Mouse (Mus musculus) layer of hippocampus, postnatal 10 days (tissue): Measurements from ENCODE around the gene Gucy2g. TPM values are rescaled to one million over a fixed set of nuclear protein-coding genes. Genes with fewer than 3 reads are reported as not detected.

Experiments
- DNase-seq, 2 experiments: peaks; one replicate each; pipeline ENCODE4 v3.0.0; 2021; ENCODE audit warnings: low spot score in 2 of 2
- total RNA-seq, 2 experiments: library from RNA; stranded (reverse); gene quantifications; 2 replicates each; pipeline ENCODE4 v1.2.3; 2021

Gene Gucy2g
- total RNA-seq, 2 experiments from 2014 or later: 0.38 to 0.59 TPM

DNA sequence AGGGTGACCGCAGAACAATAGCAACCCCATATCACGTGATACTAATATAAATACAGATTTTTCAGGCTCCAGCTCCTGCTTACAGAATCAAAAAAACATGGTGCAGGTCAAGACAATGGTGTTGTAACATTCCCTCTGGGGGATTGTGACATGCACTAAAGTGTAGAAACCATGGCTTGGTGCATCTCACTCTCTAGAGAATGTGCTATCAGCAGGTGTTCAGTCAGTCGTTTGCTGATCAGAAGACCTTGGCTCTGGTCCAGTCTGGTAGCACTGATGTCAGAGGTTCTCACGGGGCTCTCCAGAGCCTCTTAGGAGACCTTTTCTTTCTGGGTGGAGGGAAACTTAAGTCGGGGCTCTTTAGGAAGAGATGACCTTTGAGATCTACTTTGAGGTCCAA lies 9.4 kb upstream of the Gucy2g start:
- DNase-seq: no peak

DNA sequence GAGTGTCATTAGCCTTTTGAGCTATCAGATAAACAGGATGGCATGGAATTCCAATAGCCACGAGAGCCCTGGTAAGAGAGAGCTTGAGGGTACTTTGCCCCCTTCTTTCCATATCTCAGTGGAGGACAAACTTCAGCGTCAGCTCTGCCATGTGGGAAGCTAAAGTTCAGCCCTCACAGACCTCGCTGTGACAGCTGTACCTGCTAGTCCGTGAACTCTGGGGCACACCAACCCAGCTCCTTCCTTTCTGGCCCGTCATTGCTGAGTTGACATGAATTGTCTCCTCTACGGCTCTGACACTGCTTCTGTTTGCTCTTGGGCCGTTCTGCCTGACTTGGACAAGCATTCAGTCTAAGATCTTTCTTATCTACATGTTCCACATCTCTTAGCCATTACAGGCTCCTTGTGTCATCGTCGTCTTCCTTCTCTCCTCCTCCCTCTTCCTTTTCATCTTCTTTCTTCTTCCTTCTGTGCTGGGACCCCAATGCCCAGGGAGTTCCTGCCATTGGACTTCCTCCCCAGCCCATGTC lies 7.0 kb upstream of the Gucy2g start:
- DNase-seq: no peak

DNA sequence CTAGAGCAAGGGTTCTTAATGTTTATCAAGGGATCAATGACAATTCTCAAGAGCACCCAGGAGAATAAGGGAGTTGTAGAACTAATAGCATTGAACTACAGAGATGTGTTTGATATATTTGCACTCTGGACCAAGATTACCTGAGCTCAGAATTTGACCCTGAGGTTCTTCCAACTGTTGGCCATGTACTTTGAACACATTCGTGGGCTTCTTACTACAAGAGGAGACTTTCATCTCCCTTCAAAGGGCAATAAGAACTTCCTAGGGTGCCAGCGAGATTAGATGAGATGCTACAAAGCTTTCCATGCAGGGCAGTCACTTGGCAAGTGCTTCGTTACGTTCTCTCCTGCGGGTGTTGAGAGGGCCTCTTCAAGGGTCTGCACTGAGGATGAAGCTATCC lies 6.5 kb upstream of the Gucy2g start:
- DNase-seq: no peak

DNA sequence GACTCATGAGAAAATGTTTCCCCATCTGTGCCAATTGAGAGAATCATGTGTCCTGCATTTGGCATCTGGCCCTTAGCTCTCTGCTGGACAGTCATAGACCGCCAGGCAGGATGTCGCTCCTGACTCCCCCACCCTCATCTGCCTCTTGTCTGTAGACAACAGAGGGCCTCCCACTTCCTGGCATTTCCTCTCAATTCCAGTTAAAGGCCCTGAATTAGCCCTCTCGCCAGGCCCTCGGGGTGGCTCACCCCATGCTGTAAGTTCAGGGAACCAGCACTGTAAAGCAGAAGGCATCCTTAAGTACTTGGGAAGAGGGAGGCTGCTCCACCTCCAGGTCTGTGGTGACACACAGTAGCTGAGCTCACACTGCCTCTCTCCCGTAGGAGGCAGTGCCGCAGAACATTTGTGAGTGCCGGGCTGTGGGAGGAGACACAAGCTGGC lies 3.8 kb upstream of the Gucy2g start:
- peak; percentile 13 to 27 for DNase-seq

DNA sequence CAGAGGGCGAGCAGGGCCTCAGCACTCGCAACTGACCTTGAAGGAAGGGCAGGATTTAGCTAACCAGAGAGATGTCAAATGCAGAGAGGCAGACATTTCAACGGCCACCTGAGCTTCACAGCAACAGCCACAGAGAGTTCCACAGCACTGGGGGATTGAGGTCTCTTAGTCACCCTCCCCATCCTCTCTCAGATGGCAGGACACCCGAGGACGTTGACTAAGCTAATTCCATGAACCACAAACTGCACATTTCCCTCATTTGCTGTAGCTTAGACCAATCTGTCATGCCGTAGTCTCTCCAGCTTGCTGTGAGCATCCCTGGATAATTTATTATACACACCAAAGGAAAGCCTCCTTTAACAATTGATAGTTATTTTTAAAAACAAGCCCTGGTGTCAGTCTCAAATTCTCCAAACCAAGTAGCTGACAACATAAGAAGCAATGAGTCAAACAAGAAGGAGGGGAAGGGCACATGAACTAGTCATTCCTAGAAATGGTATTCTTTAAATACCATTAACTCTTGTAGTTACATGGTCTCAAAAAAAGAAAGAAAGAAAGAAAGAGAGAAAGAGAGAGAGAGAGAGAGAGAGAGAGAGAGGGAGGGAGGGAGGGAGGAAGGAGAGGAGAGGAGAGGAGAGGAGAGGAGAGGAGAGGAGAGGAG lies 1.1 kb downstream of the Gucy2g start:
- no peak for DNase-seq

DNA sequence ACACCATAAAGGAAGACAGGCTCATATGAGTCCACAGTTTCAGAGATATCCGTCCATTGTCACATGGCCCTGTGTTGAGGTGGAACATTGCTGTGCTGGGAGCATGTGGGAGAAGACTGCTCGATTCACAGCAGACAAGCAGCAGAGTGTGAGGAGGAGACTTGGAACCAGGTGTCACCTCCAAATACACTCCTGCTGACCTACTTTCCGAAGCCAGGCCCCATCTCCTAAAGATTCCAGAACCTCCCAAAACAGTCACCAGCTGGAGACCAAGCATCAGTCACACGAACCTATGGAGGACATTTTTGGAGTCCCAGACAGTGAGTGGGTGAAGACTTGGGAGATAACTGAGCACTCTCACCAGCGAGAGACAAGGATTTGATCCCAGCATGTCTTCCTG lies 4.5 kb downstream of the Gucy2g start:
- no peak for DNase-seq

DNA sequence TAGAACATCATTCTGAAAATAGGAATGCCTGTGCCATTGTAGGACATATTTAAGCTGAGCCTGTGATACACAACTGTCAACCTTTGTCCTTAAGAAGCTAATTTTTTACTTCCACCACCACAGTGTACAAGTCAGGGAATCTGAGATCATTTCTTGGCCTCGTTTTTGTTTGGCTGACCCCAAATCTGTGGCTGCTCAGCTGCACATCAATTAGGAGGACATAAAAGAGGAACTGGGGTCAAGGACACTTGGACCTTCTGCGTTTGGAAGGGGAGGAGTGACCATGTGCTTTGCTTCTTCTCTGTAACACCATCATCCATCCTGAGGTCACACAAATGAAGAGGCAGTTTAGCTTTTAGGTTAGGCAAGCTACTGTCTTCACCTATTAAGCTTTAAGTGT lies 5.0 kb downstream of the Gucy2g start:
- DNase-seq: no peak

DNA sequence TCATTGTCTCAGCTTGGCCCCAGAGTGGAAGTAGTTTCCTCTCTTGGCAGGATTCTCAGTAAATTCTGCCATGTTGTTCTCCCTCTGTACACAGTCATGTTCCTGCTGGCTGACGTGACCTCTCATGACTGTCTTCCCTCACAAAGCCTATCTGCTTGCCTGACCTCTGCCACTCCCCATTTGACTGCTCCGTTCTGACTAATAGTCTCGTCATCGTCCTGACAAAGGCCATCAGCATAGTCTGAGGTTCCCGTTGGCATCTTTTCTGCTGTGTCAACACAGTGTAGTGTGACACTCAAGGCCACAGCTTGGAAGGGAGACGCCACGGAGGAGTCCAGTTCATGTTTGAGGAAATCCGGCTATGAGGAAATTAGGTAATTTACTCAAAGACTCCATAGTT lies 8.9 kb downstream of the Gucy2g start:
- no peak for DNase-seq

DNA sequence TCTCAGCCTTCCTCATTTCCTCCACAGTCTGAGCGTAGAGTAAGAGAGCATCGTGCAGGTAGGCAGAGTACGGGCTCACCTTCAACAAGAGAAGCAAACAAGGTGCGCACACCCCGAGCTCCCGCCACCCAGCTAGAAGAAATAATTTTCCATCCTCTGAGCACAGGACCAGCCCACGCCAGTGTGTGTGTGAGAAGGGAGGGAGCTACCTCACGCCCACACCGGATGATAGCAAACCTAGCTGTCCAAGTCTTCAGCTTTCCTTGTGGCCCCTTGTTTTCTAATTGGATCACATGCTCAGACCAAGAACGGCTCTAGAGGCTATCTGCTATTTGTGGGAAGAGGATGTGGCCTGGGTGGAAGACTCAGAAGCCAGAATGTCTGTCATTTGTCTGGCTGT lies 10.0 kb downstream of the Gucy2g start:
- DNase-seq: no peak

DNA sequence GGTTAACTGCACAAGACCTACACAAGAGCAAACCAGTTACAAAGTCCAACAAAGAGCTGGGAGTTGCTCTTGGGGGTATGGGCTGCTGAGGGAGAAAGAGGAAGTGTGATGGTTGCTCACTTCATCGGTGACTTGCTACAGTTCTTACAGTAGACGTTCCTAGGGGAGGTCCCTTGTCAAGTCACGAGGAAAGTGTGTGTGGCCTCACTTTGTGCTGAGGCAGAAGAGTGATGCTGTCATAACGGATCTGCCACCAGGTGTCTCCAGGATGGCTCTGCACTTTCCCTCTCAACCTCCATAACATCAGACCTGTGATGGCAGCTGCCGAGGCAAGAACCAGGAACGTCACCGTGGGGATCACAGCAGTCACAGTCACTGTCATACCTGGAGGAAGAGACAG lies 13.9 kb downstream of the Gucy2g start:
- no peak for DNase-seq

DNA sequence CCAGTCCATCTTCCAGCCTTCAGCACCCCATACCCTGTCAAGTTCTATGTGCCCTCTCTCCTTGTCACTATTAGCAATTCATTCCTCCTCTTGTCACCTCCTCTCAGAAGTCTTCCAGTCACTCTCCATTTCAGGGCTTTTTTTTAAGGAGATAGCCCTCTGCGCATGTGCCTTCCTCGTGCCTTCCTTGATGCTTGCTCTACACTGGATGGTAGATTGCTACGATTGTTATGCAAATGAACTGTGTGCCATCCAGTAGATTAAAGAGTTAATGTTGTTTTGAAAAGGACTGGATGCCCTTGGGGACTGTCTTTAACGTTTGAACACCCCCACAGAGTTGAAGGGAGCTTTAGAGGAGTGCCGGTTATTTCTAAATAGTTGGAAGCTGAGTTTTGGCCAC lies 14.4 kb downstream of the Gucy2g start:
- no peak for DNase-seq

DNA sequence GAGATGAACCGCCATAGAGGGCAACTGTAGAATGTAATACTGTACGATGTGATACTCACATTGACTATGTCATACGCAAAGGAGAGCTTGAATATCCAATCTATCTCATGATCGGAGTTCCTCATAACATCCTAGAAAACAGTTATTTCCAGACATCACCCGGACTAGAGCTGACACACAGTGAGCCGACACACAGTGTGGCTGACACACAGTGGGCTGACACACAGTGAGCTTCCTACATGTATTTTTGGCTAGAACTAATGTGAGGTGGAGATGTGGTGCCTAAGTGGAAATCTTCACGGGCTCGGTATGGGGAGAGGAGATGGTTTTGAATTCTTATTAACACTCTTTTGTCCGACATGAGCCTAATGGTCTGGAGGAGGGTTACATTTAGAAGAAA lies 18.8 kb downstream of the Gucy2g start:
- DNase-seq: no peak

DNA sequence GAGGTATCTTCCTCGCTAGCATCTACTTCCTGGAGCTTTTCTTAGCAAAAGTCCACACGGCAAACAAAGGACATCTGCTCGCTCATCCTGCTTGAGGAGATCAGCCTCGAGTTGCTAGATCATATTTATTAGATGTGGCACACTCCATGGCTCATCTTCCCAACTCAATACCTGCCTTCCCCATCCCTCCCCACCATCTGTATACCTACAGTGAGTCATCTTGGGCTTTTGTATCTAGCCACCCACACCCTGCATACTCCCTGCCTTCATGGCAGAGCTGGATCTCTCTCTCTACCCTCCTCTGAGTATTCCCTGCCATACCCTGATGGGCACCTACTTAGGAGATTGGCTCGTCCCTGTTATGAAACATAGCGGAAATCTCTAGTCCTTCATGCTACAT lies 19.8 kb downstream of the Gucy2g start:
- no peak for DNase-seq

DNA sequence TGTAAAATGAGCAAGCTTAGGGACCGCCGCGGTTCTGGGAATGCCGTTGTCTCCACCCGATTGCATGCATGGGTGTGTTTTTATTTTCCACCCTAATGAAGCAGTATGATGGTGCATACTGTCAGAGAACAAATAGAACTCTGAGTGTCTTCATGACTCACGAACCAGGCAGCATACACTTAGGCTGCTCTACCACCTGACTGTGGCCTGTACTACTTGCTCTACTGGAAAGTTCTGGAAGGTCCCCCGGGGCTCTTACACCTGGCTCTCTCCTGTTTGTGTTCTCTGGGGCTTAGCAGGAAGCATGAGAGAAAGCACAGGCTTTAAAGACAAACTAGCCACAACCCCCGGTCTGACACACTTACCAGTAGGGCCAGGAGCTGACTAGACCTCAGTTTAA lies 21.7 kb downstream of the Gucy2g start:
- no peak for DNase-seq

DNA sequence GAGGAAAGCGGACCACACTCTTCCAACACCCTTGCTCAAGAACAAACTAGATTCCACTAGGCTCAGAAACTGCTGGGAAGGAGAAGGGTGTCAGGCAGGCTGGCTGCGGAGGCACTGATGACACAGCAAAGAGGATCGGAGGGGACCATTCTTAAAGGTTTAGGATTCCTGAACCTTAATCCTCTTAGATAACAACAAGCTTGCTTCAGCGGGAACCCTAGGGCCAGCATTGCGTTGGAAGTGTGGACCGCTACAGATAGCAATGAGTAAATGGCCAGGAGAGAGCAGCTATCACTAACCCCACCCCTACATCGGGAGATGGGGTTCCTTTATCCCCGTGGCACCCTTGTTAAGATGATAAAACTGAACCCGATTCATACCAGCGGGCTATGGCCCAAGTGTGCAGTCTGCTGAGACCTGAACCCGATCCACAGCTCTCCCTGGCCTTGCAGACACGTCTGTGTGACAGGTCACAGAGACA lies 22.3 kb downstream of the Gucy2g start:
- peak in 1 of 2 experiments; percentile 19 for DNase-seq

DNA sequence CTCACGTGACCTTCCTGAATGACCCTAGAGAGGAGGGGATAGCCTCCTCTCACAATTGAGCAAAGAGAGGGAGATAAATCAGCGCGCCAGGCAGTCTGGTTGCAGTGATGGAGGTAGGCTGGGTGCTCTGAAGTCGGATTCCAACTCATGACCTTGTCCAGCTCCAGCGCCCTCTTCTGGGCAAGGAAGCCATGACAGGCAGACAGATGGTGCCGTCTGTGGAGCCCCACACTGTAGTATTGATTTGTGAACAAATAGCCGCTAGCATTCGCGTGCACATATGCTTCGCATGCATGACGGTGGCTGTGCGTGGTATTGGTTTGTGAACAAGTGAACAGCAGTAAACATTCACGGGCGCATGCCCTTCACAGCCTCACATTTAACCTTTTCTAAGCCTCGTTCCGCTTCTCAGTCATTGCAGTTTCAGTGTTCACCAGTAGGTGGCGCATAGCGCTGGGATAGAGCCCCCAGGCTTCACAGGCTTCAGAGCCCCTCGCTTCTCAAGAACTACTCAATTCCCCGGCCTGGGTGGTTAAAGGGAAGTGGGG lies 22.8 kb downstream of the Gucy2g start:
- DNase-seq: peak; percentile 95 to 97

DNA sequence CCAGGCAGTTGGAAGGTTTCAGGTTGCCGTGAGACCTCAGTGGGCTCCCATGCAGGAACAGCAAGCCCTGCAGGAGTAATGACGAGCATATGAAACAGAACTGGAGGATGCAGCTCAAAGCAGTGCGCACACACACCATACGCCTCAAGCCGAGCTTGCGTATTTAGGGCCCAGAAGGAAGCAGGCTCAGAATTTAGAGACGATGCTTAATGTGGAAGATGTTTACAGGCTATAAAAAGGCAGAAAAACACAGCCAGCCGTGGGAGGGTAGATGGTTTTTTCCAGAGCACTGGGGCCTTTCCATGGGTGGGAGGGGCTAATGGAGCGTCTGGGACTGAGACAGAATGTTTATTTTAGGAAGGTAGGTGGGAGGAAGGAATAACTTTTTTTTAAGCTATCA lies 23.7 kb downstream of the Gucy2g start:
- peak; percentile 23 to 32 for DNase-seq

DNA sequence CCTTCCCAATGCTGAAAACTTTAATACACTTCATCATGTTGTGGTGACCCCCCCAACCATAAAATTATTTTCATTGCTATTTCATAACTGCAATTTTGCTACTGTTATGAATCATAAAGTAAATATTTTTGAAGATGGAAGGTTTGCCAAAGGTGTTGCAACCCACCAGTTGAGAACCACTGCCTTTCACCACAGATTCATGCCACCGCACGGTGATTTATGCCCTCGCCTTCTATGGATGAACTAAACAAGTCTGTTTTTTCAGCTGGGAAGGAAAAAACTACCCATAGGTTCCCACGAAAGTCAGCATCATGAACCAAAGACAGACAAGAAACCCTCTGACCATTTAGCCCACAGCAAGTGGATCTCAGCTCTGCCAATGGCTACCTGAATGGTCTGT lies 24.2 kb downstream of the Gucy2g start:
- no peak for DNase-seq

DNA sequence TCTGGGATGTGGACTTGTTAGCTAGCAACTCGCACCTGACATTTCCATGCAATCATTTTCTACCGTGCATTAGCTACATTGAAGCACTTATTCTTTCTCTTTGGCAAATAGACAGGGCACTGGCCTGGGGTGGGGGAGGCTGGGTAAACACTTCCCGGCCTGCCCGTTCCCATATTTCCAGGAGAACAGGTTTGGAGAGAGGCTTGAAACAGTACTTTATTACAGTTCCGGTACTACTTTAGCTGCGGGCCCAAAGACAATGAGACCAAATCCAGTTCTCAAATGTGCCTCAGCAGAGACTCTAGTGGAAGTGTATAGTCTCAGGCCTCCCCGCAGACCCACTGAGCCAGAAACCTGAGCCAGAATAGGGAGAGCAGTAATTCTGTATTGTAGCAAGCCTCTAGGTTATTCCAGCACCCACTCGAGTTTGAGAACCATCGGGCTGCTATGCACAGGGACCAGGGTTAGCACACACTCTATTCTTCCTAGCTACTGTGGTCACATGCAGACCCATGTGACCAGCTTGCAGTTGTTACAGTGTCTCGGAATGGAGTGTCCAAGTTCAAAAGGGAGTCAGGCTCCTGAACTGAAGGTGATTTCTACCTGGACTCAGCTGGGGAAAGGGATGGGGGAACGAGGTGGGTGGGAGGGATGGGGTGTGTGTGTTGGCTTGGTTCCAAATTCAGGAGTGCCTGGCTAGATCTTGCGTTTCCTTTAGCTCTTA lies 27.3 kb downstream of the Gucy2g start:
- DNase-seq: no peak

DNA sequence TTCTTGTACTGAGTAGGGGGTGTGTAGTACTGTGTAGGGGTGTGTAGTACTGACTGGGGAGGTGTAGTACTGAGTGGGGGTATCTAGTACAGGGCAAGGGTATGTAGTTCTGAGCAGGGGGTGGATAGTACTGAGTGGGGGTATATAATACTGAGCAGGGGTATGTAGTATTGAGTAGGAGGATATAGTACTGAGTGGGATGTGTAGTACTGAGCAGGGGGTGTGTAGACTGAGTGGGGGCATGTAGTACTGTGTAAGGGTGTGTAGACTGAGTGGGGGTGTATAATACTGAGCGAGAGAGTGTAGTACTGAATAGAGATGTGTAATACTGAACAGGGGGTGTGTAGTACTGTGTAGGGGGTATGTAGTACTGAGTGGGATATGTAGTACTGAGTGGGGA lies 29.3 kb downstream of the Gucy2g start:
- DNase-seq: no peak

DNA sequence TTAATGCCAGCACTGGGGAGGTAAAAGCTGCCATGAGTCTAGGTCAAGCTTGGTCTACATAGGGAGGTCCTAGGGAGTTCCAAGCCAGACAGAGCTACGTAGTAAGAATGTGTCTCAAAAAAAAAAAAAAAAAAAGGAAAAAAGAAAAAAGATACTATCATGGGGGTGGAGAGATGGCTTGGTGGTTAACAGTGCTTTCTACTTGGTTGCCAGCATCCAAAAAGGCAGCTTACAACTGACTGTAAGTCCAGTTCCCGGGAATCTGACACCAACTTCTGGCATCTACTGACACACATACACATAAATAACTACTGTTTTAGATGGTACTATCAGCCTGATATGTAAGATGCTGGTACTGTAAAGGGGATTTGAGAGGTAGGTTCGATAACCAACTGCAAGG lies 32.0 kb downstream of the Gucy2g start:
- no peak for DNase-seq

DNA sequence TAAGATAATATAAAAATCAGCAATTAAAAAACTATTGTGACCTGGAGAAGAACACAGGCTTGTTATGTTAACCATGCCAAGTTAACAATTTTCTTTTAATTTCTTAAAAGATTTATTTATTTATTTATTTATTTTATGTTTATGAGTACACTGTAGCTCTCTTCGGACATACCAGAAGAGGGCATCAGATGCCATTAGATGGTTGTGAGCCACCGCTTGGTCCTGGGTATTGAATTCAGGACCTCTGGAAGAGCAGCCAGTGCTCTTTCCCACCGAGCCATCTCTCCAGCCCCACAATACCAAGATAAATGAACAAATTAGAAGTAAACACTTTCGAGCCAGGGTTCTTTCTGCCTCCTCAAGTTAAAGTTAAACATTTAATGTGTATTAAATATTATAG lies 32.4 kb downstream of the Gucy2g start:
- no peak for DNase-seq
